Mouse (Mus musculus) liver, embryonic 13.5 days (tissue): ENCODE results near the gene Myh9. TPM values are rescaled to one million over a fixed set of nuclear protein-coding genes. Genes with fewer than 3 reads are reported as not detected.

Experiments
- ATAC-seq: fragments of 200-750 bp; cut with Nextera tagmentation; 2 replicates; pipeline ENCODE4 v1.8.0; 2017; ENCODE audit warnings: low read depth, mild to moderate bottlenecking, moderate number of reproducible peaks, moderate library complexity
- DNase-seq: peaks from one replicate; pipeline ENCODE4 v3.0.0; 2022
- H3K27ac ChIP-seq: fragments of 300-500 bp; sonication (generic); 2 replicates; pipeline ENCODE4 v1.5.1; 2015; ENCODE audit warnings: moderate library complexity, mild to moderate bottlenecking, inconsistent platforms
- H3K27me3 ChIP-seq: fragments of 300-500 bp; sonication (generic); 2 replicates; pipeline ENCODE4 v1.6.1; 2015; ENCODE audit warnings: mild to moderate bottlenecking, inconsistent platforms
- H3K36me3 ChIP-seq: fragments of 300-500 bp; sonication (generic); 2 replicates; pipeline ENCODE4 v1.6.1; 2015; ENCODE audit warnings: mild to moderate bottlenecking, inconsistent platforms
- H3K4me1 ChIP-seq: fragments of 300-500 bp; sonication (generic); replicated peaks from 2 replicates; pipeline ENCODE4 v1.6.1; 2015; ENCODE audit warnings: inconsistent platforms
- H3K4me2 ChIP-seq: fragments of 300-500 bp; sonication (generic); 2 replicates; pipeline ENCODE4 v1.6.1; 2015; ENCODE audit warnings: inconsistent platforms, mild to moderate bottlenecking, moderate library complexity
- H3K4me3 ChIP-seq: fragments of 300-500 bp; sonication (generic); replicated peaks from 2 replicates; pipeline ENCODE4 v1.5.1; 2015; ENCODE audit warnings: mild to moderate bottlenecking, inconsistent platforms
- H3K9ac ChIP-seq: fragments of 300-500 bp; sonication (generic); 2 replicates; pipeline ENCODE4 v1.6.1; 2015; ENCODE audit warnings: mild to moderate bottlenecking, inconsistent platforms
- H3K9me3 ChIP-seq: fragments of 300-500 bp; sonication (generic); replicated peaks from 2 replicates; pipeline ENCODE4 v1.6.1; 2016; ENCODE audit warnings: inconsistent platforms
- WGBS: fragments of 180-500 bp; shearing (Covaris S2); methylation state at CpG from one replicate; pipeline ENCODE4 v1.1.7; 2015; ENCODE audit not compliant: insufficient replicate concordance; 5-methylcytosine and 5-hydroxymethylcytosine counted together
- polyA plus RNA-seq: library from polyadenylated mRNA; unstranded; fragments of >200 nt; fragmentation: Nextera tagmentation; extraction: Ambion mirVana; gene quantifications from 2 replicates; pipeline ENCODE4 v1.2.1, GENCODE M21; 2015

Gene Myh9
- polyA plus RNA-seq, 1 experiment from 2014 or later, result 18.3 TPM

DNA sequence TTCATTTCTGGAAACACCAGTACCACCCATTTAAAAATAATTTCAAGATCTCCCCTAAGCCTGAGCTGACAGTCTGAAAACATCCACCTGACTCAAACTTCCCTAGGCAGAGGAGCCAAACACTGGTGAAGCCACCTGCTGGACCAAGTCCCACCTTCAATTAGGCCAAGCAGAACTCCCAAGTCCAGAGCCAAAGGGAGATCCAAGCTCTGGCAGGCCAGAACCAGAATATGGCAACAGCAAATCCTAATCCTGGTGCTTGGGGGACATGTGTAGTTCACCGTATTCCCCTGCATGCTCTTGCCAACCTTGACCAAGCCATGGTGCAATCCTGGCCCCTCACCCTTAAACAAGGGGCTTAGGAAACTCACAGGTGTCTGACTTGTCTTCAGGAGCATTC is 17.7 kb downstream of the Myh9 start:
- 76% methylated on average over 1 of the region's 1 CpGs for WGBS
- no peak overlapping the region for H3K4me3 ChIP-seq
- no peak overlapping the region for H3K4me2 ChIP-seq
- H3K27ac ChIP-seq, result 0 out of 2 replicates have a peak overlapping the region, but pooled peaks have one; percentile 25
- no peaks in the 10 kb centered on the region for H3K9me3 ChIP-seq
- H3K4me1 ChIP-seq, result peaks cover 97% of the 10 kb centered on the region
- no peak for DNase-seq
- no peak overlapping the region for H3K9ac ChIP-seq
- ATAC-seq, result no peak
- H3K27me3 ChIP-seq, result no peaks in the 10 kb centered on the region
- peaks cover 17% of the 10 kb centered on the region for H3K36me3 ChIP-seq

GRCm38 (mm10) chr15:77823634-77824033 is 18.3 kb downstream of the Myh9 start:
- 53% methylated on average over 3 of the region's 3 CpGs for WGBS
- no peaks in the 10 kb centered on the region for H3K27me3 ChIP-seq
- H3K36me3 ChIP-seq, result peaks cover 12% of the 10 kb centered on the region
- ATAC-seq (no peak), DNase-seq (no peak)
- no peaks in the 10 kb centered on the region for H3K9me3 ChIP-seq
- H3K4me1 ChIP-seq, result peaks cover 97% of the 10 kb centered on the region
- H3K27ac ChIP-seq, result peak overlapping the region; percentile 79
- peak overlapping the region; percentile 3; the same call in 1 of the 2 replicates for H3K4me2 ChIP-seq
- peak overlapping the region; percentile 18; the same call in 1 of the 2 replicates for H3K9ac ChIP-seq
- no peak overlapping the region for H3K4me3 ChIP-seq

- peak overlapping the region; percentile 79 for H3K27ac ChIP-seq
- no peaks in the 10 kb centered on the region for H3K9me3 ChIP-seq
- H3K4me2 ChIP-seq, result peak overlapping the region; percentile 3
- H3K27me3 ChIP-seq, result no peaks in the 10 kb centered on the region
- peaks cover 12% of the 10 kb centered on the region for H3K36me3 ChIP-seq
- 30% methylated on average over 6 of the region's 6 CpGs for WGBS
- H3K4me3 ChIP-seq, result no peak overlapping the region
- DNase-seq, result no peak
- peak; percentile 38; the same call in 1 of the 2 replicates for ATAC-seq
- H3K9ac ChIP-seq, result peak overlapping the region; percentile 18; the same call in 1 of the 2 replicates
- peaks cover 98% of the 10 kb centered on the region for H3K4me1 ChIP-seq
Measured at GRCm38 (mm10) chr15:77823196-77823595, 18.8 kb downstream of the Myh9 start.

DNA sequence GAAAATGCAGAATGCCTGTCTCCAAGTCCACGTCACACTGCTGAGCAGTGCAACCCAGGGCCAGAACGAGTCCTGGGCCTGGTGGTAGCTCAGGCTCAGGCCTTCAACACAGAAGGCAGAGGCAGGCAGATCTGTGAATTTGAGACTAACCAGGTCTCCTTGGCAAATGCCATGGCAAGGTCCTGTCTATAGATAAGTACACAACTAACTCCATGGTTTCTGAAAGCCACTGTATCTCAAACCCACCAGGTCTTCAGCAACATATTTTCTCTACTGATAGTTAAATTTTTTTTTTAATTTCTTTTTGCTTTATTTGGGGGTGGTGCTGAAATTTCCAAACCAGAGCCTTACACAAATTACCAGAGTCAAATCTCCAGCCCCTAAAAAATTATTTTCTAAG is 19.3 kb downstream of the Myh9 start:
- Histone ChIP-seq H3K27me3 (no peaks in the 10 kb centered on the region), H3K9me3 (no peaks in the 10 kb centered on the region), H3K27ac (peak overlapping the region; percentile 79), H3K9ac (peak overlapping the region; percentile 18), H3K4me1 (peaks cover 98% of the 10 kb centered on the region), H3K36me3 (peaks cover 12% of the 10 kb centered on the region), H3K4me2 (peak overlapping the region; percentile 10; the same call in 1 of the 2 replicates), H3K4me3 (no peak overlapping the region)
- no peak for DNase-seq
- ATAC-seq, result peak; percentile 29; the same call in 1 of the 2 replicates
- 39% methylated on average over 2 of the region's 2 CpGs for WGBS

- Histone ChIP-seq H3K9me3 (no peaks in the 10 kb centered on the region), H3K4me1 (peaks cover 98% of the 10 kb centered on the region), H3K4me3 (no peak overlapping the region), H3K36me3 (peaks cover 11% of the 10 kb centered on the region), H3K27ac (peak overlapping the region; percentile 79), H3K27me3 (no peaks in the 10 kb centered on the region), H3K4me2 (peak overlapping the region; percentile 10; the same call in 1 of the 2 replicates), H3K9ac (0 out of 2 replicates have a peak overlapping the region, but pooled peaks have one; percentile 18)
- no peak for DNase-seq
- WGBS, result 41% methylated on average over 5 of the region's 5 CpGs
- peak; percentile 47; the same call in 1 of the 2 replicates for ATAC-seq
Measured at GRCm38 (mm10) chr15:77822057-77822466, 19.9 kb downstream of the Myh9 start.

- Histone ChIP-seq H3K27me3 (no peaks in the 10 kb centered on the region), H3K9me3 (no peaks in the 10 kb centered on the region), H3K4me3 (no peak overlapping the region), H3K9ac (0 out of 2 replicates have a peak overlapping the region, but pooled peaks have one; percentile 15), H3K4me1 (peaks cover 99% of the 10 kb centered on the region), H3K4me2 (0 out of 2 replicates have a peak overlapping the region, but pooled peaks have one; percentile 6), H3K36me3 (peaks cover 11% of the 10 kb centered on the region), H3K27ac (peak overlapping the region; percentile 79)
- no peak for DNase-seq
- 38% methylated on average over 7 of the region's 7 CpGs for WGBS
- no peak for ATAC-seq
Measured at GRCm38 (mm10) chr15:77821424-77821823, 20.6 kb downstream of the Myh9 start.

GRCm38 (mm10) chr15:77820480-77821163 is 21.4 kb downstream of the Myh9 start:
- H3K4me2 ChIP-seq, result 0 out of 2 replicates have a peak overlapping the region, but pooled peaks have one; percentile 17
- ATAC-seq, result 0 out of 2 replicates have a peak, but pooled peaks have one; percentile 24

DNA sequence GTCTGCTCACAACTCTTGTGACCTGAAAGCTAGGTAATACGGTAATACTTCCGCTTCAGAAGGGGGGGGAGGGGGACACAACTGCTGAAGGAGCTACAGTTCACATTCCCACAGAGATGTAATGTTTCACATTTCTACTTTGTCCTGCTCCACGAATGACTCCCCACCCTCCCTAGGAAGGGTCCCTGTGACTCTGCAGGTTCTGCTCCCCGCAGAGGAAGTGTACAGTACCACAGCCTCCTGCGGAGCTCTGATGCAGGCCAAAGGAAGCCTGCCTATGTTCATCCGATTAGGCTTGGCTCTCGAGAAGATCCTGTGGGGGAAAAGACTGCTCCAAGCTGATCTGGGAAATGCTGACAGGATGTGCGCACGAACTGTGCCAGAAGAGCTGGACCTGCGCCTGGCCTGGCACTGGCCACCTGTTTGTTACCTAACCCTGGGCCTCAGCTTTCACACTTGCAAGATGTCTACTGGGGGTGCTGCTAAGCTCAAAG is 22.0 kb downstream of the Myh9 start:
- no peak overlapping the region for H3K4me3 ChIP-seq
- no peak for DNase-seq
- peaks cover 11% of the 10 kb centered on the region for H3K36me3 ChIP-seq
- peak overlapping the region; percentile 79 for H3K27ac ChIP-seq
- no peaks in the 10 kb centered on the region for H3K9me3 ChIP-seq
- WGBS, result 36% methylated on average over 10 of the region's 10 CpGs
- H3K9ac ChIP-seq, result peak overlapping the region; percentile 36
- ATAC-seq, result no peak
- peaks cover 99% of the 10 kb centered on the region for H3K4me1 ChIP-seq
- H3K27me3 ChIP-seq, result no peaks in the 10 kb centered on the region
- H3K4me2 ChIP-seq, result 0 out of 2 replicates have a peak overlapping the region, but pooled peaks have one; percentile 17

More at GRCm38 (mm10) chr15:77820480-77821163, 21.4 kb downstream of the Myh9 start:
- Histone ChIP-seq H3K27me3 (no peaks in the 10 kb centered on the region), H3K36me3 (peaks cover 11% of the 10 kb centered on the region), H3K4me3 (no peak overlapping the region), H3K4me1 (peaks cover 99% of the 10 kb centered on the region), H3K9me3 (no peaks in the 10 kb centered on the region), H3K27ac (peak overlapping the region; percentile 79), H3K9ac (peak overlapping the region; percentile 36)
- 26% methylated on average over 3 of the region's 3 CpGs for WGBS
- no peak for DNase-seq

DNA sequence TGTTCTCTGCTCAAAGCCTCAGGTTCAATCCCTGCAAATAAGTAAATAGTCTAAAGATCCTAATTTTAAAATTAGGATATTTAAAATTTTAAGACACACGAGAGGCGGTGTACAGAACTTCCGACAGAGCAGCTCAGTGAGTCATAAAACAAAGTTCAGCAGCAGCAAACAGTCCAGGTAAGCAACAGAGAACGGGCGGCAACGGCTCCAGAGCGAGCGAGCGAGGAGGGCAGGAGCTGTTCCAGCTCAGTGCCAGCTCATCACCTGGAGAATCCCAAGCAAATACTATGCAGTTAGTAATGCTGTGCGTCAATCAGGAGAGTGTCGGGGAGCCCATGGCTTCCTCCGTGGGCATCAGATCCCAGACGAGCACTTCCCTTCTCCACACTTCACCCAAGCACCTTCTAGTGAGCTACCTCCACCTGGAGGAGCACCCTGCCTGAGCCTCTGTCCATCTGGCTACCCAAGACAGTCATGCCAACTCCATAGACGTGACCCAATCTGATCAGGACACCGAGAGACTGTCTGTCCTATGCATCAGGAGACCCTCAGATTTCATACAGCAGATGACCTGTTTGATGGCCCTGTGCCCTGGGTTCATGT is 23.3 kb downstream of the Myh9 start:
- no peak overlapping the region for H3K4me2 ChIP-seq
- peaks cover 8% of the 10 kb centered on the region for H3K36me3 ChIP-seq
- no peak for DNase-seq
- peaks cover 100% of the 10 kb centered on the region for H3K4me1 ChIP-seq
- no peak overlapping the region for H3K9ac ChIP-seq
- WGBS, result 80% methylated on average over 15 of the region's 15 CpGs
- H3K9me3 ChIP-seq, result no peaks in the 10 kb centered on the region
- no peaks in the 10 kb centered on the region for H3K27me3 ChIP-seq
- no peak for ATAC-seq
- no peak overlapping the region for H3K4me3 ChIP-seq
- no peak overlapping the region for H3K27ac ChIP-seq

GRCm38 (mm10) chr15:77817417-77817816 is 24.6 kb downstream of the Myh9 start:
- Histone ChIP-seq H3K36me3 (peaks cover 17% of the 10 kb centered on the region), H3K27me3 (no peaks in the 10 kb centered on the region), H3K4me2 (no peak overlapping the region), H3K9ac (no peak overlapping the region), H3K4me1 (peaks cover 93% of the 10 kb centered on the region), H3K27ac (peak overlapping the region; percentile 39; the same call in 1 of the 2 replicates), H3K4me3 (no peak overlapping the region), H3K9me3 (no peaks in the 10 kb centered on the region)
- ATAC-seq (no peak), DNase-seq (no peak)
- 59% methylated on average over 7 of the region's 7 CpGs for WGBS

GRCm38 (mm10) chr15:77816601-77816950 is 25.4 kb downstream of the Myh9 start:
- Histone ChIP-seq H3K36me3 (peaks cover 25% of the 10 kb centered on the region), H3K27ac (peak overlapping the region; percentile 56), H3K4me2 (0 out of 2 replicates have a peak overlapping the region, but pooled peaks have one; percentile 13), H3K4me3 (no peak overlapping the region), H3K9ac (peak overlapping the region; percentile 18; the same call in 1 of the 2 replicates), H3K9me3 (no peaks in the 10 kb centered on the region), H3K27me3 (no peaks in the 10 kb centered on the region), H3K4me1 (peaks cover 84% of the 10 kb centered on the region)
- 49% methylated on average over 4 of the region's 4 CpGs for whole genome bisulfite sequencing
- ATAC-seq, result no peak
- DNase-seq, result no peak
